In the genomic region with DNA sequence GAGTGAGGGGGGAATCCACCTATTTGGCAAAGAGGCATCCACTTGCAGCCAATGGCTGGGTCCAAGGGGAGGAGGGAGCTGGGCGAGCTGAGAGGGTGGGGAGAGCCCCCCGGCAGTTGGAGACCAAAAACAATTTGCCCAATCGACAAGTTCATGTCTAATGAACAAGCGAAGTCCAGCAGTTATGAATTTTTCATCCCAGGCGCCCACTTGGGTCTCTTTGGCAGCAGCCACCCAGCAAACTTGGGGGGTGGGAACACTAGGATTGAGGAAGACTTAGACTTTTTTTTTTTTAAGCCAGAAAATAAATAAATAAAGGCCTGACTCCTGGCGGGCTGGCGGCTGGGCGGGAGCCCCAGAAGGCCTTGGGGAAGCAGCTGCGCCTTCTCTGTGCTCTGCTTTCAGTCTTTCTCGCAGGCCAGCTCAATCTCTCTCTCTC, we compare ENCODE assay signal across 8 mouse cellular contexts. TPM values are rescaled to one million over a fixed set of nuclear protein-coding genes. Genes with fewer than 3 reads are reported as not detected.
DNase-seq lines count a peak whose midpoint lies in the region; ATAC-seq and TF ChIP-seq lines count a peak whose summit lies in the region.

No protein-coding gene starts in this region.

- peaks cover 14% of the 10 kb centered on the region for H3K4me1 ChIP-seq in G1E (ENCODE audit: insufficient read depth, low read depth, low read length)
- H3K4me1 ChIP-seq in limb, embryonic 15.5 days: peaks cover 88% of the 10 kb centered on the region
- peaks cover 20% of the 10 kb centered on the region for H3K4me1 ChIP-seq in small intestine, adult 2 months (ENCODE audit: control insufficient read depth, insufficient read depth, insufficient read length, low read length)

- no peaks in the 10 kb centered on the region for H3K9me3 ChIP-seq in G1E (replicated peaks)
- no peaks in the 10 kb centered on the region for H3K9me3 ChIP-seq in limb, embryonic 15.5 days

- no peak overlapping the region for H3K4me3 ChIP-seq in G1E (ENCODE audit: low read depth, low read length)
- H3K4me3 ChIP-seq in limb, embryonic 15.5 days: peak overlapping the region; percentile 35
- H3K4me3 ChIP-seq in small intestine, adult 2 months (ENCODE audit: low read depth, low read length): no peak overlapping the region

- no peak for ATAC-seq in G1E (ENCODE audit: extremely low read depth, insufficient number of reproducible peaks, low FRiP score, poor library complexity, severe bottlenecking)
- peak; percentile 72 for ATAC-seq in limb, embryonic 15.5 days (ENCODE audit: insufficient number of reproducible peaks, low FRiP score, low TSS enrichment, low read depth)
- no peak for ATAC-seq in CD4-positive, CD25-positive, alpha-beta regulatory T cell, adult 4 months

- peak; percentile 43 for DNase-seq in kidney, adult 18-20 months
- no peak for DNase-seq in kidney, adult 11 months
- DNase-seq in G1E (ENCODE audit: low spot score): peak; percentile 44
- peak; percentile 85 for DNase-seq in fibroblast of lung, adult 2 months (ENCODE audit: low read depth)
- DNase-seq in heart, postnatal 14 days: peak; percentile 69 to 71

- H3K27ac ChIP-seq in limb, embryonic 15.5 days: peak overlapping the region; percentile 96
- H3K27ac ChIP-seq in small intestine, adult 2 months (ENCODE audit: insufficient read depth, low read depth, low read length): peak overlapping the region; percentile 7; the same call in 1 of the 2 replicates

- TF ChIP-seq POLR2A in small intestine, adult 2 months (IDR thresholded peaks at IDR 0.05; ENCODE audit: low read depth, low read length): no peak

- H3K4me2 ChIP-seq in limb, embryonic 15.5 days: peak overlapping the region; percentile 46

- peaks cover 23% of the 10 kb centered on the region for H3K36me3 ChIP-seq in G1E (replicated peaks)
- peaks cover 9% of the 10 kb centered on the region; the same call in 1 of the 2 replicates for H3K36me3 ChIP-seq in limb, embryonic 15.5 days
- H3K36me3 ChIP-seq in small intestine, adult 2 months (ENCODE audit: control insufficient read depth, insufficient read depth, low read length): no peaks in the 10 kb centered on the region

- intact Hi-C loops in heart, postnatal 14 days (cut with DNase I): no loop called here

- WGBS in limb, embryonic 15.5 days: 2% methylated on average over 10 of the region's 10 CpGs
- 16% methylated on average over 10 of the region's 10 CpGs for WGBS in small intestine, adult 2 months

- TF ChIP-seq CTCF in G1E (IDR thresholded peaks at IDR 0.05; ENCODE audit: low read depth, low read length): no peak
- no peak for TF ChIP-seq CTCF in small intestine, adult 2 months (IDR thresholded peaks at IDR 0.05; ENCODE audit: extremely low read depth, insufficient read length, insufficient replicate concordance, low read depth, low read length)

- H3K27me3 ChIP-seq in G1E (ENCODE audit: insufficient read depth, low read length): peaks cover 51% of the 10 kb centered on the region
- H3K27me3 ChIP-seq in limb, embryonic 15.5 days: no peaks in the 10 kb centered on the region
- no peaks in the 10 kb centered on the region for H3K27me3 ChIP-seq in small intestine, adult 2 months (ENCODE audit: control insufficient read depth, insufficient read depth, low read length)

- H3K9ac ChIP-seq in limb, embryonic 15.5 days: no peak overlapping the region

RNA-seq across cellular contexts. Expression of a gene that starts 25.7 kb away (rescaled TPM):
- 30.0 and 34.0 TPM in 2 replicates for total RNA-seq in G1E (2014; fragmentation: Nextera tagmentation)
- 2.7 and 4.3 TPM in 2 replicates for total RNA-seq in G1E (2017)
- 14.3 and 16.2 TPM in 2 replicates for polyA plus RNA-seq in G1E (2012)
- 100 to 1,000 TPM; 276 to 280 TPM for total RNA-seq in heart, postnatal 14 days (2021)
- 87.0 and 100 TPM in 2 replicates for polyA plus RNA-seq in limb, embryonic 15.5 days (2015; fragmentation: Nextera tagmentation; extraction: Ambion mirVana)
- 22.3 and 26.1 TPM in 2 replicates for polyA plus RNA-seq in small intestine, adult 2 months (2012; rRNA removed)
- polyA plus RNA-seq in CD4-positive, CD25-positive, alpha-beta regulatory T cell, adult 4 months (2017; shearing (Covaris generic)): 1 to 10 TPM; 2.8 to 7.2 TPM

RNA-seq across cellular contexts. Expression of a gene that starts 48.1 kb away (rescaled TPM):
- total RNA-seq in G1E (2014; fragmentation: Nextera tagmentation) (7.1 and 7.7 TPM in 2 replicates), G1E (2017) (1.8 and 2.2 TPM in 2 replicates)
- polyA plus RNA-seq in G1E (2012): 1.4 and 2.1 TPM in 2 replicates
- 1 to 10 TPM; 6.1 to 6.4 TPM for total RNA-seq in heart, postnatal 14 days (2021)
- 7.5 and 8.0 TPM in 2 replicates for polyA plus RNA-seq in limb, embryonic 15.5 days (2015; fragmentation: Nextera tagmentation; extraction: Ambion mirVana)
- 0.98 and 2.1 TPM in 2 replicates for polyA plus RNA-seq in small intestine, adult 2 months (2012; rRNA removed)
- 1 to 10 TPM; 4.9 to 7.6 TPM for polyA plus RNA-seq in CD4-positive, CD25-positive, alpha-beta regulatory T cell, adult 4 months (2017; shearing (Covaris generic))

RNA-seq across cellular contexts. Expression of a gene that starts 51.7 kb away (rescaled TPM):
- total RNA-seq in G1E (2014; fragmentation: Nextera tagmentation): 39.9 and 54.3 TPM in 2 replicates
- total RNA-seq in G1E (2017): 11.0 and 11.3 TPM in 2 replicates
- polyA plus RNA-seq in G1E (2012): 35.2 and 42.7 TPM in 2 replicates
- total RNA-seq in heart, postnatal 14 days (2021): under 1 TPM; 0.54 to 0.69 TPM
- polyA plus RNA-seq in limb, embryonic 15.5 days (2015; fragmentation: Nextera tagmentation; extraction: Ambion mirVana): 3.8 and 5.5 TPM in 2 replicates
- 0.30 TPM in 2 replicates for polyA plus RNA-seq in small intestine, adult 2 months (2012; rRNA removed)
- 10 to 100 TPM; 24.3 to 28.6 TPM for polyA plus RNA-seq in CD4-positive, CD25-positive, alpha-beta regulatory T cell, adult 4 months (2017; shearing (Covaris generic))

RNA-seq across cellular contexts. Expression of a gene that starts 56.8 kb away (rescaled TPM):
- 10.0 and 13.0 TPM in 2 replicates for total RNA-seq in G1E (2014; fragmentation: Nextera tagmentation)
- total RNA-seq in G1E (2017): 20.4 and 20.9 TPM in 2 replicates
- polyA plus RNA-seq in G1E (2012): 79.7 and 93.0 TPM in 2 replicates
- total RNA-seq in heart, postnatal 14 days (2021): 10 to 100 TPM; 23.0 to 25.0 TPM
- 44.7 and 45.6 TPM in 2 replicates for polyA plus RNA-seq in limb, embryonic 15.5 days (2015; fragmentation: Nextera tagmentation; extraction: Ambion mirVana)
- polyA plus RNA-seq in small intestine, adult 2 months (2012; rRNA removed): 50.5 and 64.1 TPM in 2 replicates
- polyA plus RNA-seq in CD4-positive, CD25-positive, alpha-beta regulatory T cell, adult 4 months (2017; shearing (Covaris generic)): 10 to 100 TPM; 14.3 to 16.4 TPM
